Mouse (Mus musculus) heart, adult 8-10 months (tissue): Measurements from ENCODE around the gene 4932438H23Rik. TPM values are rescaled to one million over a fixed set of nuclear protein-coding genes. Genes with fewer than 3 reads are reported as not detected.
"Not testable (repeated sequence)": the region's sequence is repeated elsewhere in the genome, so short reads cannot be mapped to it uniquely, and the experiment has no call there.

ENCODE experiments used
- DNase-seq: peaks from one replicate; pipeline ENCODE4 v3.0.0; 2022; ENCODE audit warnings: low spot score
- total RNA-seq, 4 experiments: library from RNA; stranded (reverse); gene quantifications; 2 replicates each; pipeline ENCODE4 v1.2.4; 2022

The 4932438H23Rik gene
- total RNA-seq, 4 experiments from 2014 or later, result 0.11 to 0.16 (median 0.14) TPM; not detected in 1

DNA sequence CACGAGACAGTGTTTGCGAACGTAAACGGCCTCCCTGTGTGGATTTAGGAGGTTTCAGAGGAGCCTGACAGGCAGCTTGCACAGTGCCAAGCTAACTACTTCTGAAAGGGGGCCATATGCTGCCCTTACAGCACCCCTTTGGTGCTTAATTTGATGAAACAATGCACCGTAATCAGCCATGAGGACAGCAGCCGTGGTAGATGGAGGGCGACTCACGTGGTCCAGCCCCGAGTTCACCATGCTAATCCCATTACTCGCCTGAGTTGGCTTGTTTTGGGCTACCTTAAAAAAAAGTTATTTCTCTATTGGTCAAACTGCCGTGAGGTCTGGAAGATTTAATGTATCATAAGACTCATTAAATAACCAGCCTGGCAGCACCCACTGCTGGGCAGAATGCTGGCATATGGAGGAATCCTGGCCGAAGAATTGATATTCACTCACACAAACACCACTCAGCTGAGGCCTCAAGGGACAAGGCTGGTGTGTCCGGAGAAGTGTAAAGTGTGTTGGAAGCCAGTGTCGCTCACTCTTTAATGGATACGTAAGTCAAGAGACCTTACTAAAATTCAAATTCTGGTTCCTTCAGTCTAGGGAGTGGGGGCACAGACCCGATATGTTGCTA is 4.6 kb upstream of the 4932438H23Rik start:
- DNase-seq, result no peak

DNA sequence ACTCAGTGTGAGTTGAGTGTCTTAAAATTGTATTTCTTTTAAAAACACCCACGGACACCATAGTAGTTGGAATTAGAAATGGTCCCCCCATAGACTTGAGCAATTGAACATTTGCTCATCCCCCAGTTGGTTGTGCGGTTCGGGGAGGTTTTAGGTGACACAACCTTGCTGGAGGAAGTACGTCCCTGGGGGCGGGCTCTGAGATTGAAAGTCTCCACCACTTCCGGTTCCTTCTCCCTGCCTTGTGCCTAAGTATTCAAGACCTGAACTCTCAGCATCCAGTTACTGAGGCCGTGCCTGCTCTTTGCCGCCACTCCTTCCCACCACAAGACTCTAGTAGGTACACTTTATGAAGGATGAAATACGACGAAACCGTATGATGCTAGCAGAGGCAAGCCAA is 2.9 kb upstream of the 4932438H23Rik start:
- no peak for DNase-seq

DNA sequence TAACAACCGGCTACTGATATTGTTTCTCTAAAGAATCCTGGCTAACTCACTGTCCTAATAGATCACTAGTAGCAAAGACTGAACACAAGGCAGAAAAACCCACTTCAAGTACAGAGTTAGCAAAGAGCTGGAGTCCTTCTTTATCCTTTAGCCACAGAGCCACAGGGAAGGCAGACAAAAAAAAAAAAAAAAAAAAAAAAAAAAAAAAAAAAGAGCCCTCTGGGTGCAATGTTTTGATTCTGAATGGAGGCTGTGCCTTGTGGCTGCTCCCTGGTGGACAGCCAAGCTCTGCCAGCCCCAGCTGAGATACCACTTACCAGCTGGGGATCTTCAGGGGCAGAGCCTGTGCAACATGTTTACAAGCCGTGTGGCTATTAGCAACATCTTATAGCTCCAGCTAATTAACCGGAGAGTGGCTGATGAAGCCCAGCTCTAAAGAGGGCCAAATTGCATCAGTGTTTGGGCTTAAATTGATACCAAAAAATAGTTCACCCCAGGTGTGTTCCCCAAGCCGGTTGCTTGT is 2.1 kb upstream of the 4932438H23Rik start:
- no peak for DNase-seq

DNA sequence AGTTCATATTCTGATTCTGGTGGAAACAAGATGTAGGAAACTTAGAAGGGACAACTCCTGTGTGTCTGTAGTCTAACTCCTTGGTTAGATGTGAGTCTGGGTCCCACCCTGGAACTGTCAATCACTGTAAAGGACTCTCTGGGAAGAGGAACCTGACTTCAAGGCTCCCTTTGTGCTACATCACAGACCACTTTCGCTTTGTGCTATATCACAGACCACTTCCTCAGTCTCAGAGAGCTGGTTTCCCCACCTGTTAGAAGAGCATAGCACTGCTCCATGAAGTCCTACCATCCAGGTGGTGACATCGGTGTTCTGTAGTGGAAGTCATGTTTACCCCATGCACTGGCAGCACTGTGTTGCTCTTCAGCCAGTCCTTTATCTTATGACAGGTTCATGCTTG is 1.1 kb upstream of the 4932438H23Rik start:
- no peak for DNase-seq

DNA sequence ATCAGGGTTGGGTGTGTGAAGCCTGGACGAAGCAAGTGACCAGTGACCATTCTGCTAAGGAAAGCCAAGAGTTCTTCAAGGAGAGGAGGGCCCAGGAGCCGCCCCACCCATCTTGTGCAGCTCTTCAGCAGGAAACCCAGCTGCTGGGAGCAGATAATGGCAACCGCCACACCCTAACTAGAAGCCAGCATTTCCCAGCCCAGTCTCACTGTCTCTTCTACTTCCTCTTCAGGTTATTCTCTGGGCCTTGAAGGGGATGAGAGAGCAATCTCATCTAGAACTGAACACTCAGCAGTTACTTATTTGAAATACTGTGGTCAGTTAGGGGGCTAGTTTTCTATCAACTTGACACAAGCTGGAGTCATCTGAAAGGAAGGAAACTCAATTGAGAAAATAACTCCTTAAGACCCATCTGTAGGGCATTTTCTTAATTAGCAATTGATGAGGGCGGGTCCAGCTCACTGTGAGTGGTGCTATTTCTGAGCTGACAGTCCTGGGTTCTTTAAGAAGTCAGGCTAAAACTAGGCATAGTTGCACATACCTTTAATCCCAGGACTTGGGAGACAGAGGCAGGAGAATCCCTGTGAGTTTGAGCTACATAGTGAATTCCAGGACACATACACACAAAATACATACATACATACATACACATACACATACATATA is 8.1 kb downstream of the 4932438H23Rik start:
- no peak for DNase-seq

DNA sequence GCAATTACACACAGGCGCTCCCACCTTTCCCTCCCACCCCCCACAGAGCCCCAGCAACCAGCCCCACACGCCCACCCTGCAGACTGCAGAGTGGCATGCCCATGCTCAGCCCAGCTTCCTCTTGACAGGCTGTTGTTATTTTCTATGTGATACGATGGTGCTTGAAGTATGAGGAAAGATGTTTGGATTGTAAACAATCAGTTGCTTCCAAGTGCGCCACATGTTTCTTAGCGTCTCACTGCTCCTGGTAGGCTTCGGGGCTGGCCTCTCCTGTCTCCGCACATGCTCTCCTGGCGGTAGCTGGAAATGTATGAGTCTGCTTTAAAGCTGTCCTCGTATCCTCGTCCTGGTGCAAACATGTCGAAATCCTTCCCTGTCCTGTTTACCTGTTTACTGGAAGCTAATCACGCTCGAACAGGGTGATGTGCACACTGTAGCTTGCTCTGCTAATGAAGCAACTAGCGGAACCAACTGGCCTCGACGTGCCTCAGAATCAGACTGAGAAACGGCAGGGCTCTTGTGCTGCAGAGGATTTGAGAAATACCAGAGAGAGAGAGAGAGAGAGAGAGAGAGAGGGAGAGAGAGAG is 9.6 kb downstream of the 4932438H23Rik start:
- no peak for DNase-seq

DNA sequence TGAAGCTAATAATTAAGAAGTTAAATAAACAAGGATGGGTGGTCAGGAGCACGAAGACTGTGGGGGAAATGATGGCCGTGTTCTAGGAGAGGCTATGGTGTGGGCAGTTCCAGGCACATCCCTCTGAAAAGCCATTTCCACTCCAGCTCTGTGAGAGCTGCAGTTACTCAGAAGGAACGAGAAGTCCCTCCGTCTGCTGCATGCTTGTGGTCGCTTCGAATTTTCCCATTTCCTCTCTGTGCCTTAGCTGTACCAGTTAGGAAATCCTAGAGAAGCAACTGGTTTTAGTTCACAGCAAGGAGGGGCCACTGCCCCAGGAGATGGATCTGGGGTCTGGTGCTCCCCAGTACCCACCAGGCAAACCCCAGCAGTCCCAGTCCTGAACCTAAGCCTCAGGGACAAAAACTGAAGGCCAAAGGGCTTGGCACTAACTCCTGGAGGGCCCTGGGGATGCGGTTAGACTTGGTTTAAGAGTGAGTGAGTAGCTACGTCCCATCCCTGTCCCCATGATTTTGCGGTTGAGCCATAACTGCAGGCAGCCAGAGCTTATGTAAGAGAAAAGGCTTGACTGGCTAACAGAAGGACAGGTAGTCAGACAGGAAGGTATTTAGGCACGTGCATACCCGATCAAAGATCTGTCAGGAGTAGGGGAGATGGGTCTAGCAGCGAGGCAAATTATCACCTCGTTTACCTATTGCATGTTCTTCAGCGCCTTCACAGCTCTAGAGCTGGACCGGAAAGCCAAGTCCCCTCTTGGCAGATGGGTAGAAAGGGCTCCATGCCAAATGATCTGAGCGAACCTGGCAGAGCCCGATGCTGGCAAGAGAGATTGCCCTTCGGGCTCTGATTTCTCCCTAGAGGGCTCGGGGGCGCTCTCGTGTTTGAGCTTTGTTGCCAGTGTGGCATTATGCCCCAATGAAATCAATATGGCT is 10.3 kb downstream of the 4932438H23Rik start:
- DNase-seq, result peak; percentile 21

DNA sequence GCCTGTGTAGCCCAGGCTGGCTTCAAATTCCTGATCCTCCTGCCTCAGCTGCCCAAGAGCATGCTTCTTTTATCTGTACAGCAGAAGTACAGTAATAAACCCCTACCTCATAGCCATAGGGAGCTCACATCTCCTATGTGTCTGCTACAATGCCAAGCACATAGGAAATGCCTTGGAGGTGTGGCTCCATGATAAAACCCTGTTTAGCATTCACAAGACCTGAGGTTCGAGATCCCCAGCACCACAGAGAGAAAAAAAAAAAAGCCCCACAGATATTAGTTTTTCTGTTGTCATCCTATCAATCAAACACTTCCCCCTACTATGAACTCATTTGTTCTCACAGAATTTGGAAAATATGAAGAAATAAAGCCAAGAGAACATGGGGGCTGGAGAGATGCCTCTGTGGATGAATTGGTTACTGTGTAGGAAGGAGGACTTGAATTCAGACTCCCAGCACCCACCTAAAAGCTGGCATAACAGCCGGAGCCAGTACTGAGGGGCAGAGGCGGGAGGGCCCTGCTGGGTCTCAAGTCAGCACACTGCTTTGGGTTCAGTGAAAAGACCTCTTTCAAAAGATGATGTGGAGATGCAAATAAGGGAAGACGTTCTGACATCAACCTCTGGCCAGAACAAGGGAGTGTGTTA is 11.8 kb downstream of the 4932438H23Rik start:
- DNase-seq, result no peak

DNA sequence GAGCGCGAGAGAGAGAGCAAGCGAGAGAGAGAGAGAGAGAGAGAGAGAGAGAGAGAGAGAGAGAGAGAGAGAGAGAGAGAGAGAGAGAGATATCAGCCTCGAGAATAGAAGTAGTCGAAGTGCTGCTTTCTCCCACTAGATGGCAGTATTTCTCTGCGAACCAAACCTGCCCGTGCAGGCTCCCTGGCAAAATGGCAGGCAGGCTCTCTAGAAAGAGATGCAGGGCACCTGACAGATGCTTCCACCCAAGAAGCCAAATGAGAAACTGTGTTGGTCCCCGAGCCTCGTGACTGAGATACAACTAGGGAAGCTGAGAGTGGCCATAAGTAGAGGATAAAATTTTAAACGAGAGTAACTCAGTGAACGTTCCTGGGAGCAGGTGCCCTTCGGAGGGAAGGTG is 13.4 kb downstream of the 4932438H23Rik start:
- DNase-seq, result peak; percentile 70

DNA sequence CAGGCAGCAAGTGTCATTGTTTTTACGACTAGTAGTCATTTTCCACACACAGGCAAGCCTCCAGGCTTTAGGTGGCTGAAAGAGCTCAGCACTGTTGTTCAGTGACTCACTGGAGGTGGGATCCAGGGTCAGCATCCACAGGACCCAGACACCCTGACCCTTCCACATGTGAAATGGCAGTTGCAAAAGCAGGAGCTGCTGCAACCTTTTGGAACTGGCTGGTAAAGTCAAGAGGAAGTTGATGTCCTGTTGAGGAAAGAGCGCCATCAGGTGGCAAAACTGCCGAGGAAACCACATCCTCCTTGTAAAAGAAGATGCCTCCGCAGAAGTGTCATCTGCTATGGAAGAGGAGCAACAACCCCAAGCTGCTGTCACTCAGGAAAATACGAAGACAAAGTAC is 18.7 kb downstream of the 4932438H23Rik start:
- DNase-seq, result no peak

DNA sequence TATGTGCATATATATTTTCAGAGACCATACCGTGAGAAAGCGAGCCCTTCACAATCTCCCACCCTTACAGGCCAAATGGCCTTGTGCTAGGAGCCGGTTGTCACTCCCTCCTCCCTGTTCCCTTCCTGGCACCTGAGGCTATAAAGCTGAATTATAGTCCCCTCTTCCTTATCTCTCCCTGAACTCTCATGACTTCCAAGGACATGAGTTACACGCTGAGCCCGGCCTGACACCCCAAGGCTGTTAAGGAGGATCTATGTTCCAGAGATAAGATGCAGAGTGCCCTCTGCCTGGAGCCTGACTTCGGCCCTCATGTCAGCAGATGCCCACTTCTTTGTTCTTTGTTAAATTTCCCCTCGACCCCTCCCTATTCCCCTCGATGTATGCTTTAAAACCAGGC is 19.5 kb downstream of the 4932438H23Rik start:
- not testable (repeated sequence) for DNase-seq

DNA sequence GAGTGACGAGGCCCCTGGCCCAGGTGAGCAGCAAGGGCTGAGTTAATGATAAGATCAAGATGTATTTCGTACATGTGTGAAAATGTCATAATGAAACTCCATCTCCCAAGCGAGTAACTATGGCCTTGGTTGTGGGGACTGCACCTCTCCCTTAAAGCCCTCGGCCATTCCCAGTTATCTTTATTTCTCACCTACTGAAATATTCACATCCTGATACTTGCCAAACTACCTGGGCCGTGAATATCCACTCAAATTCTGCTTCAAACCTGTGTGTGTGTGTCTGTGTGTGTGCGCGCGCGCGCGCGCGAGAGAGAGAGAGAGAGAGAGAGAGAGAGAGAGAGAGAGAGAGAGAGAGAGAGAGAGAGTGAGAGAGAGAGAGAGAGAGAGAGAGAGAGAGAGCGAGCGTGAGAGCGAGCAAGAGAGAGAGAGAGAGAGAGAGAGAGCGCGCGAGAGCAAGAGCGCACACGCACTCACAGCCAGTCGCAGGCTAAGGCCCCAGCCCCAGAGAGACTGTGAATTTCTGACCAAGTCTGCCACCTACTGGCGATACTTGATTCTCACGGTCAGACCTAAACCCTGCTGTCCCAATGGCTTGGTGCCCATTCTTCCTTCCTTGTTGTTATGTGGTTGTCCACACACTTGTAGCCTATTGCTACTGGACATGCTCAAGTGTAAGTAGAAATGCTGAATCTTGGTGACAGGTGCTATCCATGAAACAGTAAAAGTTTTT is 21.6 kb downstream of the 4932438H23Rik start:
- peak; percentile 91 for DNase-seq

DNA sequence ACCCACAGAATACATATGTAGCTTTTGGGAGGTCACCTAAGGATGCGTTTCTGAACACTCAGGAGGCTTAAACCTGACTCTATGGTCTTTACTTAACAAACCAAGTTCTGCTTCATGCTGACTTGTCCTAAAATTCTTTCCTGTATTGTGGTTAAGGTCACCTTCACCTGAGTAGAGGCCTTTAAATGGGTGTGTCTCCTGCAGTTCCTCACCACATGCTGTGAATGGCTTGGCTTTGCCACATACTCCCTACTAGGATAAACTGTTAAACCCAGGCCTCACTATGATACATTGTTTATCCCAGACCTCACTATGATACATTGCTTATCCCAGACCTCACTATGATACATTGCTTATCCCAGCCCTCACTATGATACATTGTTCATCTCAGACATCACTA is 22.7 kb downstream of the 4932438H23Rik start:
- no peak for DNase-seq

DNA sequence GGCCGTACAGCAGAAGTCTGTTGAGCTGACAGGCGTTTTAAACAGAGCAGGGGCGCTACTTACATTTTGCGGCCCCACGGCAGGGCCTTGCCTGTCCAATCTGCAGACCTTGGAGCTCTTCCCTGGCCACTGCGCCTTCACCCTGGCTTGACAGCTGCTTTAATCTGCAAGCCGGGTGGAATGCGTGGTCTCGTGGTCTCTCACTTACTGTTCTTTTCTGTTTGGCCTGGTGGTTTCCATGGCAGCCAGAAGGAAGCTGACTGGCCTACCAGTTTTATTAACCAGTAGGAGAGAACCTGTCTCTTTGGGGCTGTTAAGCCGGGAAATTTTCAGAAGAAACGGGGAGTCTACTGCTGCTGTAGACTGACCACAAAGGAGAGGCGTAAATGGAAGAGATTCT is 26.0 kb downstream of the 4932438H23Rik start:
- no peak for DNase-seq

DNA sequence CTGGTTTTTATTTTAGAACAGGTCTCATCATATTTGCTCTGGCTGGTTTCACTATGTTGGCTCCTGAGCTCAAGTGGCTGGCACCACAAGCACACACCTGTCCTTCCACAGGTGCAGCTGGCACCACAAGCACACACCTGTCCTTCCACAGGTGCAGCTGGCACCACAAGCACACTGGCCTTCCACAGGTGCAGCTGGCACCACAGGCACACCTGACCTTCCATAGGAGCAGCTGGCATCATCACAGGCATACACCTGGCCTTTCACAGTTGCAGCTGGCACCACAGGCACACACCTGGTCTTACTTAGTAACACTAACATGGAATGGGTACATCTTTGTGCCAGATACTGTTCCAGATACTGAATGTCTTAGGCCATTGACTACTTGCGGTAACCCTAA is 27.8 kb downstream of the 4932438H23Rik start:
- no peak for DNase-seq

DNA sequence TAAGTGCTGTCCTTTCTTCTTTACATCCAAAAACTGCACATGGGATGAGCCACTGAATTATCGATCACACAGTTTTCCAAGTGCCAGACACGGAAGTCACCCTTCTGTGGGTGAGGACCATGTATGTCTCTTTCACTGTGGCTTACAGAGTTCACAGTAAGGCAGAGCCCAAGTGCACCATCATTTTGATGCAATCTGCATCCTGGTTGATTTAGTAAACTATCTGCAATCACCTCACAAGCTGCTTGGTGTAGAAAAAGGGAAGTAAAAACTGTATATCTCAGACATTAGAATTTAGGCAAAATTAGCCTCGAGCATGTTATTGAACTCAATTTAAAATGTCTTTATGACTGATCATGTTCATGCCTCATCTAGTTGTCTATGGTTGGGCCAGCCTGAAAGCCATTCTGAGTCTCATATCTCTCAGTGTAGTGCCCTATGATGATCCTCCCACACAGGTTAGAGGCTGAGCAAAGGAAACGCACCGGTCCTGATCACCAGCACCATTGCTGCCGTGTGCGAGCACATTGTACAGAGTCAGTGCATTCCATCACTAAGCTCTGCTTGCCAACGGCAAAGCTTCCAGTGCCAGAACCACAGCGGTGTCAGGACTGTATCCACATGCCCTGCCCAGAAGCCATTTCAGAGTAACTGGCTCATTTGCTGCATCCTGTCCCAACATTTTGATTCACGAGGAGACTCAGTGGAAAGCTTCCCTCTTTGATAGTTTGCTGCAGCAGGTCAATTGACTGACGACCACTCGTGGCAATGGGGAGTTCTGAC is 30.1 kb downstream of the 4932438H23Rik start:
- no peak for DNase-seq

DNA sequence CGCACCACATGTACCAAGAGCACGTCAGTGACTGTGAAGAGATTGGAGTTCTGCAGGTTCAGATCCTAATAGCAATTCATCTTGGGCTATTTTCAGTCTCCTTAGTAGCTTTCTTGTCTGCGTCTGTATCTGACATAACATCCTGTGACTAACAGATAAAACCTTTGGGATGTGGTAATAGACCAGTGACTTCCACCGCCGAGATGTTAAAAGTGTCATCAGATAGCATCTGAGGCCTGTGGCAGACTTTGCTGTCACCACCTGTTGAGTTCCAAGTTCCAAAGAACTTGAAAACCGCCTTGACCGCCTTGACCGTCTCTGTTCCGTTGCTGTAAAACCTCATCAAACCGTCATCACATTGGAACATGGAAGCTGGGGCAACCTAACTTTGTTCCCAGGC is 31.1 kb downstream of the 4932438H23Rik start:
- no peak for DNase-seq

DNA sequence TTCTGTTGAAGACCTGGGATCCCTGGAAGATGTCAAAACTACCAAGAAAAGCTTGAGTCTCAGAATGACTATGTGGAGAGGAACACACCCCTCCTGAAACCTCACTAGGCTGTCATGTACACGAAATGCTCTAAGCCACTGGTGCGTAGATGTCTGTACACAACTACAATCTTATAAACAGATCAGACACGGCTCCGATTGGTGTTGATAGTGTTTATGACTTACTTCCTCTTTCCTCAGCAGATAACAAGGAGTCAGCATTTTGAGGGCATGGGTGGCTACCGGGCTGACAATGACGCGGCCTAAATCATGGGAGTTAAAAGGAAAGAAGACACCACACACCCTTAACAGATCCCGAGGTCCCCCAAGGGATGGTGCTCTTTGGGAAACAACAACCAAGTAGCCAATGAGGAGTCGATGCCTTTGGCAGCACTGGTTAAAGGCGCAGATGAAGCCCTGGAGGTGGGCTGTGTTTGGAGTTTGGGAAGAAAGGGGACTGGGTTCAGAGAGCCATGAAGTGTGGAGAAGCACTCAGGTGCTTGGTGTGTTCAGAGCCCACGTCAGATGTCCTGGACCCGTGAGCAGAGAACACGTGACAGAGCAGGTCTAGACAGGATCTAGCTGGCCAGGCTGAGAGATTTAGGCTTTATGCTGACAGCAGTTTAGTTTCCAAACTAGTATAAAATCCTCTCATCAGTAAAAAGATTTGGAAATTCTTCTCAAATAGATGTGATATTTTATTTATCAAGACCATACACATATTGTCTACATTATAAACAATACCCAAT is 33.2 kb downstream of the 4932438H23Rik start:
- DNase-seq, result no peak

DNA sequence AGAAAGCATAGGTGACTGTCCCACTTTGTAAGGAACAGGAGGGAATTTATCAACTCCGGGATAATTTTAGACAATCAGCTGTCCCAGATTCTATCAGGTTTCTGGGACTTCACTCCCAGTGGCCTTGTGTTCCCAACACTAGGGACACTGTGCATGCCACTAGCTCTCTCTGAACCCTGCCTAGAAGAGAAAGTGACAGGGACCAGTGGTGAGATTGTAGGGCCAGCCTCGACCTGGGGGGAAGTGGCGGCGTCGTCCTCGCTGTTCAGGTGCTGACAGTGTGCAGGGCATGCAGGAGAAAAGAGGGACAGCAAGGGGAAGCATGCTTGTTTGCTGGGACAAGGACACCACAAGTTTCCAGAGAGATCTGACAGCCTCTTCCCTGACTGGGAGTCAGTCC is 37.2 kb downstream of the 4932438H23Rik start:
- no peak for DNase-seq
